ENCODE assay signal across 16 mouse cellular contexts in the genomic region with DNA sequence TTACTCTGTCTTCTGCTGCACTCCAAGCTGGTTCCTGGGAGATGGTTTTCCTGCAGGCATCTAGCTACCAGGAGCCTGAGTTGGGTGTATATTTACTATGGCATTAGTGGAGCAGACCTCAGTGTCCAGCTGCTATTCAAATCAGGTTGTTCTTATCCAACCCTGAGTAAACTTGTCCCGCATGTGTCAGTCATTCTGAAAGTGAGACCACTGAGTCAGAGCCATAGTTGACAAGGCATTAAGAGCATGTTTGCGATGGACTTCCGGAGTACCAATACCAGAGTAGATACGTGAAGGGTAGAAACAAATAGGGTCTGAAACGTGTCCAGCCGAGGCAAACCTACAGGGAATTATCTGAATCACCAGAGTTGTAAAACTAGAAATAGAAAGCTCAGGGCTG.
"Had no signal": no experiment of that assay in that cellular context is flagged by ENCODE, and none has a peak within 500 bp of the region (broad histone marks: within the 10 kb centered on the region; RNA-seq: fewer than 3 reads in every experiment).

No protein-coding gene starts in this region.

- H3K4me2 ChIP-seq: neural tube, embryonic 12.5 days; neural tube, embryonic 13.5 days; neural tube, embryonic 15.5 days; stomach, embryonic 15.5 days had no signal

- DNase-seq: retina, postnatal 1 day; right cerebral cortex, adult 18-20 months; right cerebral cortex, postnatal 14 days; right cerebral cortex, postnatal 25 days; right cerebral cortex, postnatal 4 days; spleen, adult 18-20 months; thymus, adult 18-20 months; thymus, adult 2 months; thymus, postnatal 14 days; thymus, postnatal 25 days; thymus, postnatal 36 days; thymus, postnatal 4 days had no signal

- H3K4me1 ChIP-seq: neural tube, embryonic 12.5 days; neural tube, embryonic 13.5 days; neural tube, embryonic 15.5 days; stomach, embryonic 15.5 days had no signal

- H3K9ac ChIP-seq: neural tube, embryonic 12.5 days; neural tube, embryonic 13.5 days; neural tube, embryonic 15.5 days; stomach, embryonic 15.5 days had no signal

- H3K27me3 ChIP-seq: neural tube, embryonic 12.5 days; neural tube, embryonic 13.5 days; neural tube, embryonic 15.5 days; stomach, embryonic 15.5 days had no signal

- H3K4me3 ChIP-seq: neural tube, embryonic 12.5 days; neural tube, embryonic 13.5 days; neural tube, embryonic 15.5 days; stomach, embryonic 15.5 days had no signal

- H3K36me3 ChIP-seq: neural tube, embryonic 12.5 days; neural tube, embryonic 13.5 days; neural tube, embryonic 15.5 days; stomach, embryonic 15.5 days had no signal

- H3K27ac ChIP-seq: neural tube, embryonic 12.5 days; neural tube, embryonic 13.5 days; neural tube, embryonic 15.5 days; stomach, embryonic 15.5 days had no signal

- H3K9me3 ChIP-seq: neural tube, embryonic 12.5 days; neural tube, embryonic 13.5 days; neural tube, embryonic 15.5 days; stomach, embryonic 15.5 days had no signal
